Mouse (Mus musculus) kidney, embryonic 14.5 days (tissue): ENCODE results near the gene Tada3. TPM values are rescaled to one million over a fixed set of nuclear protein-coding genes. Genes with fewer than 3 reads are reported as not detected.
A peak's percentile ranks its signal among the peaks of the same experiment; 100 is the strongest.

Source experiments
- ATAC-seq: fragments of 200-750 bp; cut with Nextera tagmentation; 2 replicates; pipeline ENCODE4 v1.8.0; 2017; ENCODE audit warnings: moderate number of reproducible peaks, mild to moderate bottlenecking, moderate TSS enrichment, moderate library complexity; ENCODE audit not compliant: low FRiP score, low TSS enrichment
- H3K27ac ChIP-seq: fragments of 300-500 bp; sonication (generic); 2 replicates; pipeline ENCODE4 v1.5.1; 2014; ENCODE audit warnings: low read depth, mild to moderate bottlenecking, low read length, moderate library complexity, mixed read lengths
- H3K27me3 ChIP-seq: fragments of 300-500 bp; sonication (generic); 2 replicates; pipeline ENCODE4 v1.6.1; 2014; ENCODE audit warnings: mild to moderate bottlenecking, low read length; ENCODE audit not compliant: control insufficient read depth, insufficient read depth
- H3K36me3 ChIP-seq: fragments of 300-500 bp; sonication (generic); 2 replicates; pipeline ENCODE4 v1.6.1; 2014; ENCODE audit warnings: low read length, mixed read lengths; ENCODE audit not compliant: control insufficient read depth, insufficient read depth
- H3K4me1 ChIP-seq: fragments of 300-500 bp; sonication (generic); 2 replicates; pipeline ENCODE4 v1.6.1; 2014; ENCODE audit warnings: low read length, mixed read lengths; ENCODE audit not compliant: control insufficient read depth, insufficient read depth
- H3K4me2 ChIP-seq: fragments of 300-500 bp; sonication (generic); replicated peaks from 2 replicates; pipeline ENCODE4 v1.6.1; 2014; ENCODE audit warnings: low read depth, mild to moderate bottlenecking, low read length
- H3K4me3 ChIP-seq: fragments of 300-500 bp; sonication (generic); 2 replicates; pipeline ENCODE4 v1.5.1; 2014; ENCODE audit warnings: mild to moderate bottlenecking, low read length
- H3K9ac ChIP-seq: fragments of 300-500 bp; sonication (generic); 2 replicates; pipeline ENCODE4 v1.6.1; 2014; ENCODE audit warnings: low read depth, mild to moderate bottlenecking, low read length, moderate library complexity
- H3K9me3 ChIP-seq: fragments of 300-500 bp; sonication (generic); 2 replicates; pipeline ENCODE4 v1.6.1; 2016; ENCODE audit warnings: low read length; ENCODE audit not compliant: control insufficient read depth
- WGBS: fragments of 180-500 bp; shearing (Covaris S2); extraction: QIAGEN DNeasy Blood & Tissue Kit; methylation state at CpG from one replicate; pipeline ENCODE4 v1.1.7; 2014; 5-methylcytosine and 5-hydroxymethylcytosine counted together
- polyA plus RNA-seq: library from polyadenylated mRNA; unstranded; fragments of >200 nt; fragmentation: Nextera tagmentation; extraction: Ambion mirVana; gene quantifications from 2 replicates; pipeline ENCODE4 v1.2.1, GENCODE M21; 2014

Tada3 gene
- polyA plus RNA-seq, 1 experiment from 2014 or later: 65.8 TPM

GRCm38 (mm10) chr6:113361476-113361875 lies 16.2 kb downstream of the Tada3 start:
- H3K4me3 ChIP-seq: no peak overlapping the region

DNA sequence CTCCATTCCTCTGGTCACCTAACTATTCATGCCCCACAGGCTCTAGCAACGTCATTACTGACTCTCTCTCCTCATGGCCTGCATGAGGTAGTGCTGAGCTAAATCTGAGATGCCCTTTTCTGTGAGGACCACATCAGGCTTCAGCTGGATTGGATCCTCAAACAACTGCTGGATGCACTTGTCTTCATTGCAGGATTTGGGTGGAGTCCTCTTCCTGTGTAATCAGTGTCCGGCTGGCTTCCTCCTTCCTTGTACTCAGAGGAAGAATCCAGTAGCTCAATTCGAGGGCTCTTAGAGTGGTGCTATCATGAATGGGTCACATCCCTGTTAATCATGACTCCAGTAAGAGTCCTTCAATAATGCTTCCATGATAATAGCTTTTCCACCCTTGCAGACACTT lies 24.0 kb downstream of the Tada3 start:
- ATAC-seq: no peak
- H3K27me3 ChIP-seq: no peaks in the 10 kb centered on the region
- H3K27ac ChIP-seq: no peak overlapping the region
- H3K4me3 ChIP-seq: no peak overlapping the region
- no peaks in the 10 kb centered on the region for H3K9me3 ChIP-seq
- H3K9ac ChIP-seq: no peak overlapping the region
- H3K4me2 ChIP-seq: no peak overlapping the region
- no peaks in the 10 kb centered on the region for H3K36me3 ChIP-seq
- 74% methylated on average over 3 of the region's 3 CpGs for WGBS
- no peaks in the 10 kb centered on the region for H3K4me1 ChIP-seq

More at GRCm38 (mm10) chr6:113361476-113361875, 16.2 kb downstream of the Tada3 start:
- Histone ChIP-seq H3K27me3 (no peaks in the 10 kb centered on the region), H3K9me3 (no peaks in the 10 kb centered on the region), H3K9ac (no peak overlapping the region), H3K4me2 (no peak overlapping the region), H3K36me3 (no peaks in the 10 kb centered on the region; the same call in 1 of the 2 replicates), H3K27ac (no peak overlapping the region), H3K4me1 (no peaks in the 10 kb centered on the region)
- ATAC-seq: no peak
- WGBS: 71% methylated on average over 4 of the region's 4 CpGs

DNA sequence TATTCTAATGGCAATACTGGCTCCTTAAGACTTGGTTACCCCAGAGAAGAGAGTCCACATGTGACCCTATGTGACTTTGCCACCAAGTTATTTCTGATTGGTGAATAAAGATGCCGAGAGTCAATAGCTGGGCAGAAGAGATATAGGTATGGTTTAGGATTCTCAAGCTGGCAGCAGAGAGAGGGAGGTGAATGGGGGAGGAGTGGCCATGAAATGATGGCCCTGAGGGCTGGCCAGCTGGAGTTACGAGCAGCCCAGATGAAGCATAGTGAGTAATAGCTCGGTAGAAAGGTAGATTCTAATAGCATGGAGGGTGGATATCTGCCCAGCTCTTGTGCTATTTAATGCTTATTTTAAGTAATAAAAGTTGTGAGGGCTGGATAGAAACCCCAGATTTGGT lies 24.9 kb downstream of the Tada3 start:
- no peak overlapping the region for H3K4me2 ChIP-seq
- 69% methylated on average over 3 of the region's 3 CpGs for WGBS
- H3K27me3 ChIP-seq: no peaks in the 10 kb centered on the region
- H3K9ac ChIP-seq: no peak overlapping the region
- no peaks in the 10 kb centered on the region for H3K9me3 ChIP-seq
- H3K36me3 ChIP-seq: no peaks in the 10 kb centered on the region
- H3K27ac ChIP-seq: no peak overlapping the region
- H3K4me3 ChIP-seq: no peak overlapping the region
- H3K4me1 ChIP-seq: no peaks in the 10 kb centered on the region
- no peak for ATAC-seq

DNA sequence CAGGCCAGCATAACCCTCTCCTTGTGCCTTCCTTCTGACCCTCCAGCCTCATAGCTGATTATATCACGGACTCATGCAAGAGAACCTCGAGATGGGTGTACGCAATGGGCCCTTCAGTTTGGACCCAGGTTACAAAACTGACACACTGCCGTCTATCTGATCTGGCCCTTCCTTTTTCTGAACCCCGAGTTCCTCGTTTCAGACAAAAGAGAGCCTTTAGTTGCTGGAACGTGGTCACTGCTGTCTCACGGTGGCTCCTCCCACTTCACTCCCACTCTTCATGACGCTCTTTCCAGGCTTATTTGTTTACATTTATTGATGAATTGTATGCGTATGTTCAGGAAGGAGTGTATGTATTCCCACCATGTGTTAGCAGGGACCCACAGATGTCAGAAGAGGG lies 26.0 kb downstream of the Tada3 start:
- no peak overlapping the region for H3K4me2 ChIP-seq
- H3K4me1 ChIP-seq: no peaks in the 10 kb centered on the region
- no peak overlapping the region for H3K9ac ChIP-seq
- H3K27me3 ChIP-seq: no peaks in the 10 kb centered on the region
- 65% methylated on average over 10 of the region's 10 CpGs for WGBS
- no peak overlapping the region for H3K4me3 ChIP-seq
- no peaks in the 10 kb centered on the region for H3K9me3 ChIP-seq
- no peak overlapping the region for H3K27ac ChIP-seq
- no peak for ATAC-seq
- H3K36me3 ChIP-seq: no peaks in the 10 kb centered on the region

GRCm38 (mm10) chr6:113351161-113351560 lies 26.5 kb downstream of the Tada3 start:
- ATAC-seq: no peak
- Histone ChIP-seq H3K27me3 (no peaks in the 10 kb centered on the region), H3K4me2 (no peak overlapping the region), H3K9ac (no peak overlapping the region), H3K36me3 (no peaks in the 10 kb centered on the region), H3K27ac (no peak overlapping the region), H3K9me3 (no peaks in the 10 kb centered on the region), H3K4me3 (no peak overlapping the region), H3K4me1 (no peaks in the 10 kb centered on the region)
- 50% methylated on average over 1 of the region's 1 CpGs for WGBS

- Histone ChIP-seq H3K4me2 (no peak overlapping the region), H3K4me1 (no peaks in the 10 kb centered on the region), H3K27me3 (no peaks in the 10 kb centered on the region), H3K27ac (no peak overlapping the region), H3K9me3 (no peaks in the 10 kb centered on the region), H3K36me3 (no peaks in the 10 kb centered on the region), H3K4me3 (no peak overlapping the region), H3K9ac (no peak overlapping the region)
- no peak for ATAC-seq
Measured at GRCm38 (mm10) chr6:113350538-113350937, 27.1 kb downstream of the Tada3 start.

DNA sequence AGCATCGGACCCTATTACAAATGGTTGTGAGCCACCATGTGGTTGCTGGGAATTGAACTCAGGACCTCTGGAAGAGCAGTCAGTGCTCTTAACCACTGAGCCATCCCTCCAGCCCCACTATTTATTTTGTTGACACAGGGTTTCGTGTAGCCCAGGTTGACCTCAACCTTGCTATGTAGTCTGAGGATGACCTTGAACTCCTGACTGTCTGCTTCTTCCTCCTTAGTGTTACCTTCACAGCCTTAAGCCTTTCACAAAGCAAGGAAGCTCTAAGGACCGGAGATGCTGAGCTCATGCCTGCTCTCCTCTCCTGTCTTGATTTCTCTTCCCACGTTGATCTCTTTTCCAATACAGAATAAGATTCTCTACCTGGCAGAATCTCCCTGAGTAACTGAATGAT lies 30.8 kb downstream of the Tada3 start:
- Histone ChIP-seq H3K9ac (no peak overlapping the region), H3K4me1 (peaks cover 12% of the 10 kb centered on the region), H3K9me3 (no peaks in the 10 kb centered on the region), H3K27me3 (no peaks in the 10 kb centered on the region), H3K4me2 (no peak overlapping the region), H3K36me3 (no peaks in the 10 kb centered on the region), H3K4me3 (no peak overlapping the region), H3K27ac (no peak overlapping the region)
- WGBS: 70% methylated on average over 4 of the region's 4 CpGs
- no peak for ATAC-seq

- 45% methylated on average over 2 of the region's 2 CpGs for WGBS
- Histone ChIP-seq H3K36me3 (peaks cover 13% of the 10 kb centered on the region), H3K9ac (peak overlapping the region; percentile 72; the same call in 1 of the 2 replicates), H3K9me3 (no peaks in the 10 kb centered on the region), H3K27me3 (no peaks in the 10 kb centered on the region), H3K4me2 (peak overlapping the region; percentile 70), H3K4me3 (peak overlapping the region; percentile 52; the same call in 1 of the 2 replicates), H3K27ac (no peak overlapping the region), H3K4me1 (peaks cover 23% of the 10 kb centered on the region)
- no peak for ATAC-seq
Measured at GRCm38 (mm10) chr6:113344321-113344720, 33.4 kb downstream of the Tada3 start.

GRCm38 (mm10) chr6:113343177-113344092 lies 34.2 kb downstream of the Tada3 start, which contains the start of gene Camk1:
TSS of gene Camk1 (minus strand) at chr6:113343984.
- 15% methylated on average over 32 of the region's 32 CpGs for WGBS
- peak; percentile 90 for ATAC-seq
- Histone ChIP-seq H3K27ac (peak within 1 kb of the TSS; percentile 48), H3K4me2 (peak within 1 kb of the TSS; percentile 70), H3K36me3 (peaks cover 21% of the 10 kb centered on the region), H3K4me3 (peak within 1 kb of the TSS; percentile 52), H3K27me3 (no peaks in the 10 kb centered on the region), H3K4me1 (peaks cover 23% of the 10 kb centered on the region), H3K9ac (peak within 1 kb of the TSS; percentile 72), H3K9me3 (no peaks in the 10 kb centered on the region)
